Mouse (Mus musculus): ENCODE measurements around the gene Uqcc1. TPM values are rescaled to one million over a fixed set of nuclear protein-coding genes. Genes with fewer than 3 reads are reported as not detected.
A peak's percentile ranks its signal among the peaks of the same experiment; 100 is the strongest.

Uqcc1 gene
- polyA plus RNA-seq, 1 experiment from 2014 or later = 31.7 TPM

- H3K9ac ChIP-seq (replicated peaks) = no peak overlapping the region
These were observed 112.5 kb downstream of the Uqcc1 start for GRCm38 (mm10) chr2:155817301-155818245.

GRCm38 (mm10) chr2:155816179-155816578 lies 113.9 kb downstream of the Uqcc1 start:
- no peak overlapping the region for H3K27ac ChIP-seq (ENCODE audit: low read depth)
- no peaks in the 10 kb centered on the region for H3K9me3 ChIP-seq (ENCODE audit: low read length)
- H3K4me1 ChIP-seq (ENCODE audit: insufficient read depth) = peaks cover 15% of the 10 kb centered on the region
- no peak overlapping the region for H3K4me3 ChIP-seq (ENCODE audit: low read depth, low read length)
- no peaks in the 10 kb centered on the region for H3K27me3 ChIP-seq (ENCODE audit: insufficient read depth, low read length)
- peaks cover 10% of the 10 kb centered on the region for H3K36me3 ChIP-seq (replicated peaks; ENCODE audit: insufficient read depth, low read length)
- ATAC-seq = no peak
- TF ChIP-seq CTCF (IDR thresholded peaks at IDR 0.05; ENCODE audit: low read depth) (no peak), EP300 (IDR thresholded peaks at IDR 0.05; ENCODE audit: low read depth) (no peak)
- no peak overlapping the region for H3K4me2 ChIP-seq (ENCODE audit: low read depth, low read length)
- no peak overlapping the region for H3K9ac ChIP-seq (replicated peaks)
- 100% methylated on average over 1 of the region's 1 CpGs for WGBS (ENCODE audit: insufficient replicate concordance)
- DNase-seq = no peak

More at GRCm38 (mm10) chr2:155817301-155818245, 112.5 kb downstream of the Uqcc1 start:
- peak overlapping the region; percentile 99 for H3K4me2 ChIP-seq (ENCODE audit: low read depth, low read length)
- DNase-seq (peak; percentile 45), ATAC-seq (no peak)
- no peak for TF ChIP-seq EP300 (IDR thresholded peaks at IDR 0.05; ENCODE audit: low read depth)
- TF ChIP-seq CTCF (IDR thresholded peaks at IDR 0.05; ENCODE audit: low read depth) = no peak
- no peak overlapping the region; the same call in 1 of the 2 replicates for H3K4me3 ChIP-seq (ENCODE audit: low read depth, low read length)
- 62% methylated on average over 10 of the region's 10 CpGs for WGBS (ENCODE audit: insufficient replicate concordance)
- no peak overlapping the region for H3K27ac ChIP-seq (ENCODE audit: low read depth)
- no peaks in the 10 kb centered on the region for H3K9me3 ChIP-seq (ENCODE audit: low read length)
- H3K27me3 ChIP-seq (ENCODE audit: insufficient read depth, low read length) = no peaks in the 10 kb centered on the region
- H3K4me1 ChIP-seq (ENCODE audit: insufficient read depth) = peaks cover 15% of the 10 kb centered on the region
- H3K36me3 ChIP-seq (replicated peaks; ENCODE audit: insufficient read depth, low read length) = peaks cover 21% of the 10 kb centered on the region

DNA sequence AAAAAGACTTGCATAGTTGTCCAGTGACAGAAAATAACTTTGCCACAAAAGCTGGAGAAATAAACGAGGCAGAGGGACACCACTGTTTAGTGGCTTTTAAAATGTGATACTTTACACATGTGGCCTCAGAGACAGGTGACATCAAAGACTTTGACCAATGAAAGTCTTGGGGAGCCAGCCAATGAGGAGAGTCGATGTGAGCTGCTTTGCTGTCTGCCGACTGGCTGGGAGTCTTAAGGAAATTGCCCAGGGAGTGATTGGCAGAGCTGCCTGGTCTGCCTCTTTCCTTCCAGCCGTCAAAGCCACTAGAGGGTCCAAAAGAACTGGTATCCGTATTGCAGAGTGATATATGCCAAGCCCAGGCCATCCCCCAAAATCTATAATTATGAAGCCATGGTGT lies 115.3 kb downstream of the Uqcc1 start:
- DNase-seq = no peak
- WGBS (ENCODE audit: insufficient replicate concordance) = 29% methylated on average over 5 of the region's 5 CpGs
- no peak for TF ChIP-seq CTCF (IDR thresholded peaks at IDR 0.05; ENCODE audit: low read depth)
- no peak for TF ChIP-seq EP300 (IDR thresholded peaks at IDR 0.05; ENCODE audit: low read depth)

DNA sequence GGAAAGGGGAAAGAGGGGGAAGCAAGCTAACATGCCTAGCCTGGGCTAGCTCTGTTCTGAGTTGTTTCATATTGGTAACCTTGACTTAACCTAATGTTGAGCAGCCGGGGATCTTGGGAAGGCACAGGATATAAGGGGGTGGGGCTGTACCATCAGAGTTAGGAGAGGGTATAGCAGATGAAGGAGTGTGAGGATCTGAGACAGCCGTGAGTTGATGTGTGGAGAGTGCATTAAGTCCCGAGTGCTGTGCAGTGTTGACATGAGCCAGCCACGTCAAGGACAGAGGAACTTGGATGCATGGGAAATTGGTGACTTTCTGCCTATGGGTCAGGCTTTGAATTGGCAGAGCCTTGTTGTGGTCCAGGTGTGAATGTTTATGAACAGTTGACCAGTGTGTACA lies 117.5 kb downstream of the Uqcc1 start:
- no peak overlapping the region for H3K4me3 ChIP-seq (ENCODE audit: low read depth, low read length)
- WGBS (ENCODE audit: insufficient replicate concordance) = 71% methylated on average over 4 of the region's 4 CpGs
- no peaks in the 10 kb centered on the region for H3K9me3 ChIP-seq (ENCODE audit: low read length)
- no peak overlapping the region for H3K4me2 ChIP-seq (ENCODE audit: low read depth, low read length)
- H3K36me3 ChIP-seq (replicated peaks; ENCODE audit: insufficient read depth, low read length) = no peaks in the 10 kb centered on the region
- no peak overlapping the region for H3K9ac ChIP-seq (replicated peaks)
- ATAC-seq (no peak), DNase-seq (no peak)
- no peaks in the 10 kb centered on the region for H3K27me3 ChIP-seq (ENCODE audit: insufficient read depth, low read length)
- no peak overlapping the region for H3K27ac ChIP-seq (ENCODE audit: low read depth)
- TF ChIP-seq EP300 (IDR thresholded peaks at IDR 0.05; ENCODE audit: low read depth) (no peak), CTCF (IDR thresholded peaks at IDR 0.05; ENCODE audit: low read depth) (no peak)
- H3K4me1 ChIP-seq (ENCODE audit: insufficient read depth) = no peaks in the 10 kb centered on the region

More for the DNA sequence above, 115.3 kb downstream of the Uqcc1 start:
- Histone ChIP-seq H3K27ac (ENCODE audit: low read depth) (no peak overlapping the region), H3K9ac (replicated peaks) (no peak overlapping the region), H3K4me2 (ENCODE audit: low read depth, low read length) (no peak overlapping the region), H3K4me1 (ENCODE audit: insufficient read depth) (peaks cover 11% of the 10 kb centered on the region), H3K9me3 (ENCODE audit: low read length) (no peaks in the 10 kb centered on the region), H3K4me3 (ENCODE audit: low read depth, low read length) (no peak overlapping the region), H3K27me3 (ENCODE audit: insufficient read depth, low read length) (no peaks in the 10 kb centered on the region), H3K36me3 (replicated peaks; ENCODE audit: insufficient read depth, low read length) (no peaks in the 10 kb centered on the region; the same call in 1 of the 2 replicates)
- ATAC-seq = no peak

DNA sequence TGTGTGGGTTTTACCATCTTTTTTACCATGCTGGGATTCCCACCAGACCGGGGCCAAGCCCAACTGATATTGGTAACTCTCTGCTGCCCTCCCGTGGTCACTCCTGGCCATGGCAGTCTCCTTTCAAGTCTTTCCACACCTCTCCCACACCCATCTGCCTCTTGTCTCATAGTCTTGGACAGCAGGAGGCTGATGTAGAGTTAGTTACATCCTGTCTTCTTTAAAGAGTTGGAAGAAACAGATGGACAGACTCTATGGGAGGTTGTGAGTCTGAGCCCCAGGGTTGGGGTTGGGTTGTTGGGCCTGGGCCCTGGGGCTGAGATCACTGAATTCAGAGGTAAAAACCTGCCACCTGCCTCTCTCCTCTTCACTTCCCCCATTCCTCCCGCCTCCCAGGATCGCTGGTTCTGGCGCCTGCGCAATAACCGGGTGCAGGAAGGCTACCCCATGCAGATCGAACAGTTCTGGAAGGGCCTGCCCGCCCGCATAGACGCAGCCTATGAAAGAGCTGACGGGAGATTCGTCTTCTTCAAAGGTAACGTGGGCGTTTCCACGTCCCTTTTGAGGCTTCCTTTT lies 118.2 kb downstream of the Uqcc1 start:
- Histone ChIP-seq H3K9me3 (ENCODE audit: low read length) (no peaks in the 10 kb centered on the region), H3K4me1 (ENCODE audit: insufficient read depth) (no peaks in the 10 kb centered on the region), H3K9ac (replicated peaks) (no peak overlapping the region), H3K27ac (ENCODE audit: low read depth) (no peak overlapping the region), H3K4me2 (ENCODE audit: low read depth, low read length) (no peak overlapping the region), H3K36me3 (replicated peaks; ENCODE audit: insufficient read depth, low read length) (no peaks in the 10 kb centered on the region), H3K27me3 (ENCODE audit: insufficient read depth, low read length) (no peaks in the 10 kb centered on the region), H3K4me3 (ENCODE audit: low read depth, low read length) (no peak overlapping the region)
- 36% methylated on average over 16 of the region's 16 CpGs for WGBS (ENCODE audit: insufficient replicate concordance)
- peak; percentile 60 for ATAC-seq
- no peak for TF ChIP-seq EP300 (IDR thresholded peaks at IDR 0.05; ENCODE audit: low read depth)
- TF ChIP-seq CTCF (IDR thresholded peaks at IDR 0.05; ENCODE audit: low read depth) = peak; percentile 94
- DNase-seq = peak; percentile 87

GRCm38 (mm10) chr2:155809620-155810019 lies 120.5 kb downstream of the Uqcc1 start:
- no peaks in the 10 kb centered on the region for H3K27me3 ChIP-seq (ENCODE audit: insufficient read depth, low read length)
- no peaks in the 10 kb centered on the region for H3K4me1 ChIP-seq (ENCODE audit: insufficient read depth)
- H3K36me3 ChIP-seq (replicated peaks; ENCODE audit: insufficient read depth, low read length) = no peaks in the 10 kb centered on the region
- H3K9me3 ChIP-seq (ENCODE audit: low read length) = no peaks in the 10 kb centered on the region
- WGBS (ENCODE audit: insufficient replicate concordance) = 64% methylated on average over 4 of the region's 4 CpGs
- no peak overlapping the region for H3K9ac ChIP-seq (replicated peaks)
- no peak for TF ChIP-seq CTCF (IDR thresholded peaks at IDR 0.05; ENCODE audit: low read depth)
- TF ChIP-seq EP300 (IDR thresholded peaks at IDR 0.05; ENCODE audit: low read depth) = no peak
- no peak overlapping the region for H3K4me3 ChIP-seq (ENCODE audit: low read depth, low read length)
- ATAC-seq (no peak), DNase-seq (no peak)
- H3K27ac ChIP-seq (ENCODE audit: low read depth) = no peak overlapping the region
- no peak overlapping the region for H3K4me2 ChIP-seq (ENCODE audit: low read depth, low read length)

Data from liver, postnatal 0 days (tissue).